Mouse (Mus musculus): ENCODE data around the gene Tcf7l1. TPM values are rescaled to one million over a fixed set of nuclear protein-coding genes. Genes with fewer than 3 reads are reported as not detected.

Gene Tcf7l1
- polyA plus RNA-seq, 2 experiments = 3.1 TPM

DNA sequence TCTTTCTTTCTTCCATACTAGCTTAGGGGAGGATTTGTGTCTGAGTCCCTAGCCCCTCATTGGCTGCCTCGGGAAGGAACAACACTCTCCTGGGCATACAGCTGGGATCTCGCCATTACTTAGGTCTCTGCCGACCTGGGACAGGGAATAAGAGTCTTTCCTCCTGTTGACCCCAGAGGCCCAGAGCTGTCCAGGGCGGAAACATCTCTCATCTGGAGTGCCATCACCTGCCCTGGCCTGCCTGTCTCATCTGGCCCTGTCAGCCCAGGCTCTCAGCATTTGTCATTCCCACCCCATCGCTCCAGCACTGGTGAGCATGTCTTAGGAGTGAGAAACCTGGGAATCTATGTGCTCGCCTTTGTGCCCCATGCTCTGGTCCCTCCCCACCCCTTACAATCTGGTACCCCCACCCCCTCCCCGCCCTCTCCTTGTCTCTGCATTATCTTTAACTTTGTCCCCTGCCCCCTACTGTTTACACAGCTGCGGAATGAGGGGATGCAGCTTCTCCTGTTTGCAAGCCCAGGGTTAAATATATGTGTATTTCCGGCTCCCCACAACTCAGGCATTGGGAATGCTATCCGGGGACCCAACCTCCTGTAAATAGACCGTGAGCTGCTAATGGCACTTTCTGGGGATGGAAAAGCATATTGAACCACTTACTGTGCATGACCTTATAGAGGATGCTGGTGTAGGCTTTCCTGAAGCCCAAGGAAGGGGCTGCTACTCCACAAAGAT, 92.3 kb downstream of the Tcf7l1 start:
- Histone ChIP-seq H3K36me3 (replicated peaks; ENCODE audit: control insufficient read depth, insufficient read depth, low read depth) (no peaks in the 10 kb centered on the region), H3K9me3 (ENCODE audit: control insufficient read depth, low read length) (no peaks in the 10 kb centered on the region), H3K4me2 (ENCODE audit: low read depth) (no peak overlapping the region), H3K4me3 (ENCODE audit: insufficient read depth in 1 of 2, low read depth in 2 of 2, low read length in 2 of 2) (no peak overlapping the region), H3K9ac (replicated peaks) (no peak overlapping the region), H3K27ac (no peak overlapping the region), H3K27me3 (ENCODE audit: control insufficient read depth, insufficient read depth, low read length) (no peaks in the 10 kb centered on the region), H3K4me1 (replicated peaks; ENCODE audit: control insufficient read depth in 2 of 2, insufficient read depth in 2 of 2, low read length in 1 of 2) (peaks cover 0 to 7% of the 10 kb centered on the region in 2 experiments; a peak in 2 of 4 replicates)
- ATAC-seq (ENCODE audit: insufficient read depth) (no peak), DNase-seq (ENCODE audit: low read depth in 3 of 3, low spot score in 3 of 3) (no peak)
- TF ChIP-seq EP300 (IDR thresholded peaks at IDR 0.05; ENCODE audit: low read depth) = no peak
- no peak for TF ChIP-seq CTCF (IDR thresholded peaks at IDR 0.05; ENCODE audit: low read depth)
- WGBS (ENCODE audit: insufficient replicate concordance) = 42% methylated on average over 11 of the region's 11 CpGs

- no peak overlapping the region for H3K4me2 ChIP-seq (ENCODE audit: low read depth)
- DNase-seq (ENCODE audit: low read depth in 3 of 3, low spot score in 3 of 3) (no peak), ATAC-seq (ENCODE audit: insufficient read depth) (no peak)
- H3K27ac ChIP-seq = no peak overlapping the region
- no peak overlapping the region for H3K9ac ChIP-seq (replicated peaks)
- H3K9me3 ChIP-seq (ENCODE audit: control insufficient read depth, low read length) = no peaks in the 10 kb centered on the region
- 54% methylated on average over 10 of the region's 10 CpGs for WGBS (ENCODE audit: insufficient replicate concordance)
- H3K4me1 ChIP-seq (replicated peaks; ENCODE audit: control insufficient read depth in 2 of 2, insufficient read depth in 2 of 2, low read length in 1 of 2) = peaks cover 0 to 7% of the 10 kb centered on the region in 2 experiments; a peak in 2 of 4 replicates
- no peaks in the 10 kb centered on the region for H3K27me3 ChIP-seq (ENCODE audit: control insufficient read depth, insufficient read depth, low read length)
- H3K36me3 ChIP-seq (replicated peaks; ENCODE audit: control insufficient read depth, insufficient read depth, low read depth) = no peaks in the 10 kb centered on the region
- no peak for TF ChIP-seq EP300 (IDR thresholded peaks at IDR 0.05; ENCODE audit: low read depth)
- TF ChIP-seq CTCF (IDR thresholded peaks at IDR 0.05; ENCODE audit: low read depth) = no peak
- no peak overlapping the region for H3K4me3 ChIP-seq (ENCODE audit: insufficient read depth in 1 of 2, low read depth in 2 of 2, low read length in 2 of 2)
Measured at GRCm38 (mm10) chr6:72694791-72695204, 94.3 kb downstream of the Tcf7l1 start.

DNA sequence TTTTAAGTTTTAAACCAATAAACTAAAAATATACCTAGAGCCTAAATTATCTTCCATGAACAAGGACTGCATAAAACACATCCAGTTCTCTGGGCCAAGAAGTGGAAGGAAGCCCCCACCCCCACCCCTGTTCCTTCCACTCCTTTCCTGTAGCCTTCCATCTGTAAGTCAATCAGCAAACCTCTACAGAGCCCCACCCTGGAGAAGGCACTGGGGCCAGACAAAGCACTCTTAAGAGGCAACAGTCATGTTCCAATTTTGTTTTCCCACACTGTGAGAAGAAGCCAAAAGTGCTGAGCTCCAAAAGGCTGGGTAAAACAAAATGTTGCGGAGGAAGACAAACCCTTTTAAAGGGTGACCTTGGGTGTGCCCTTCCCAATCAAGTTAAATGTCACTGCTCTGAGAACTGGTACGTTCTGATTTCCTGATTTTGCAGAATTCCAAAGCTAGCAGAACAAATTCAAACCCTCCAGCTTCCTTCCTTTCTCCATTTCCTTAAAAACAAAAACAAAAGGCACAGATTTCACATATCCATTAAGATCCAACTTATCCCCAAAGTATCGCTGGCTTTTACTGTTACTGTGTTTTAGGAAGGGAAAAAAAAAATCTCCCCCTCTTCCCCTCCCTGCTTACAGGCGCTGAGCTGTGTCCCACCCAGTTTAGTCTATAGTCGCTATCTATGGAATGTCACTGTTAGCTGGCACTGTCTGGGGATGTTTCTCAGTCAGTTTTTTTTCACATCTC, 94.8 kb downstream of the Tcf7l1 start:
- no peak overlapping the region for H3K4me2 ChIP-seq (ENCODE audit: low read depth)
- no peaks in the 10 kb centered on the region for H3K9me3 ChIP-seq (ENCODE audit: control insufficient read depth, low read length)
- H3K9ac ChIP-seq (replicated peaks) = no peak overlapping the region
- ATAC-seq (ENCODE audit: insufficient read depth) = no peak
- no peaks in the 10 kb centered on the region for H3K36me3 ChIP-seq (replicated peaks; ENCODE audit: control insufficient read depth, insufficient read depth, low read depth)
- TF ChIP-seq CTCF (IDR thresholded peaks at IDR 0.05; ENCODE audit: low read depth) (no peak), EP300 (IDR thresholded peaks at IDR 0.05; ENCODE audit: low read depth) (no peak)
- no peak for DNase-seq (ENCODE audit: low read depth in 3 of 3, low spot score in 3 of 3)
- WGBS (ENCODE audit: insufficient replicate concordance) = 41% methylated on average over 5 of the region's 5 CpGs
- no peak overlapping the region for H3K4me3 ChIP-seq (ENCODE audit: insufficient read depth in 1 of 2, low read depth in 2 of 2, low read length in 2 of 2)
- no peaks in the 10 kb centered on the region for H3K27me3 ChIP-seq (ENCODE audit: control insufficient read depth, insufficient read depth, low read length)
- peaks cover 0 to 7% of the 10 kb centered on the region in 2 experiments; a peak in 2 of 4 replicates for H3K4me1 ChIP-seq (replicated peaks; ENCODE audit: control insufficient read depth in 2 of 2, insufficient read depth in 2 of 2, low read length in 1 of 2)
- H3K27ac ChIP-seq = no peak overlapping the region

DNA sequence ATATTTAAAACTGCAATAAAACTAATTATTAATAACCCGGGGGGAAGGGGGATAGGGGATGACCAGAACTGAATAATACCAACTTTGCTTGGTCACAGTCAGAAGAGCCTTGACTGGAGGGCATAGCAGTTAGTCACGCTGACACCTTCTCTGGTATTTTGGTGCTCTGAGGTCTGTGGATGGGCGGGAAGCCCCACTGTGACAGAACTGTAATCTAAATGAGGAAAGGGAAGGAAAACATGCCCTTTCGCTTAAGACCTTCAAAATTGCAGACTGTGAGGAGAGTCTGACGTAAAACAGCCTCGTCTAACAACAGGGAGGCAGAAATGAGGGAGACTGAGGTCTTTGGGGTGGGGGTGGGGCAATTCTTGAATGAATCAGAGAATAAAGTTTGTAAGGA, 96.6 kb downstream of the Tcf7l1 start:
- H3K27me3 ChIP-seq (ENCODE audit: control insufficient read depth, insufficient read depth, low read length) = no peaks in the 10 kb centered on the region
- 47% methylated on average over 6 of the region's 6 CpGs for WGBS (ENCODE audit: insufficient replicate concordance)
- no peak for TF ChIP-seq EP300 (IDR thresholded peaks at IDR 0.05; ENCODE audit: low read depth)
- no peak for TF ChIP-seq CTCF (IDR thresholded peaks at IDR 0.05; ENCODE audit: low read depth)
- H3K4me3 ChIP-seq (ENCODE audit: insufficient read depth in 1 of 2, low read depth in 2 of 2, low read length in 2 of 2) = no peak overlapping the region
- ATAC-seq (ENCODE audit: insufficient read depth) = no peak
- no peak overlapping the region for H3K27ac ChIP-seq
- H3K36me3 ChIP-seq (replicated peaks; ENCODE audit: control insufficient read depth, insufficient read depth, low read depth) = no peaks in the 10 kb centered on the region
- peaks cover 0 to 5% of the 10 kb centered on the region in 2 experiments; a peak in 2 of 4 replicates for H3K4me1 ChIP-seq (replicated peaks; ENCODE audit: control insufficient read depth in 2 of 2, insufficient read depth in 2 of 2, low read length in 1 of 2)
- H3K4me2 ChIP-seq (ENCODE audit: low read depth) = no peak overlapping the region
- H3K9ac ChIP-seq (replicated peaks) = no peak overlapping the region
- no peak for DNase-seq (ENCODE audit: low read depth in 3 of 3, low spot score in 3 of 3)
- no peaks in the 10 kb centered on the region for H3K9me3 ChIP-seq (ENCODE audit: control insufficient read depth, low read length)

- DNase-seq (ENCODE audit: low read depth in 3 of 3, low spot score in 3 of 3) (no peak), ATAC-seq (ENCODE audit: insufficient read depth) (no peak)
- 65% methylated on average over 9 of the region's 9 CpGs for WGBS (ENCODE audit: insufficient replicate concordance)
- Histone ChIP-seq H3K9me3 (ENCODE audit: control insufficient read depth, low read length) (no peaks in the 10 kb centered on the region), H3K9ac (replicated peaks) (no peak overlapping the region), H3K36me3 (replicated peaks; ENCODE audit: control insufficient read depth, insufficient read depth, low read depth) (no peaks in the 10 kb centered on the region), H3K4me2 (ENCODE audit: low read depth) (no peak overlapping the region), H3K4me3 (ENCODE audit: insufficient read depth in 1 of 2, low read depth in 2 of 2, low read length in 2 of 2) (no peak overlapping the region), H3K27ac (no peak overlapping the region), H3K4me1 (replicated peaks; ENCODE audit: control insufficient read depth in 2 of 2, insufficient read depth in 2 of 2, low read length in 1 of 2) (peaks cover 0 to 3% of the 10 kb centered on the region in 2 experiments; a peak in 2 of 4 replicates), H3K27me3 (ENCODE audit: control insufficient read depth, insufficient read depth, low read length) (no peaks in the 10 kb centered on the region)
- TF ChIP-seq EP300 (IDR thresholded peaks at IDR 0.05; ENCODE audit: low read depth) (no peak), CTCF (IDR thresholded peaks at IDR 0.05; ENCODE audit: low read depth) (no peak)
Measured at GRCm38 (mm10) chr6:72691549-72691948, 97.5 kb downstream of the Tcf7l1 start.
